Mouse (Mus musculus): ENCODE measurements around the gene Gm9945. TPM values are rescaled to one million over a fixed set of nuclear protein-coding genes. Genes with fewer than 3 reads are reported as not detected.

Gene Gm9945
- polyA plus RNA-seq, 1 experiment from 2014 or later, result not detected

DNA sequence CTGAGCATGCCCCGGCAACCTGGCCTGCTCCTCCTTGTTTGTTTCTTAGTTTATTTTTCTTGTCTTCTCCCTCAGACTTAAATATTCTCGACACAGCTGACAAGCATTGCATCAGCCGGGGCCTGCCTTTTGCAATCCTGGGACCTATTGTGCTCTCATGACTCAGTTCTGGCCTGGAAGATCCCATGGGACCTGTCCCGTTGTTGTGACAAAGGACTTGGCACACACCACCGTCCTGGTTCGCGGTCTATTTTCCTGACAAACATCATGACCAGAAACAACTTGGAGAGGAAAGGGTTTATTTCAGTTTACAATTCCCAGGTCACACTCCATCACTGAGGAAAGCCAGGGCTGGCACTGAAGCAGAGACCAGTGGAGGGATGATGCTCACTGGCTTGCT is 28.2 kb downstream of the Gm9945 start:
- no peak for TF ChIP-seq CTCF (IDR thresholded peaks at IDR 0.05)
- POLR2A ChIA-PET, result interaction anchor here (0.8 to 1.1 kb wide), 2 partner anchors 11 to 12 kb away, joined by 3 read pairs; partner anchors contain the start of gene Sept8
- H3K27me3 ChIP-seq, result no peaks in the 10 kb centered on the region
- DNase-seq (ENCODE audit: low read depth, low spot score) (no peak), ATAC-seq (no peak)
- in situ Hi-C loops (cut with MboI; ENCODE audit: low pct_unique_long_range_greater_than_20kb), result no loop called here
- CTCF ChIA-PET, result interaction anchor here (1.0 to 1.4 kb wide), 3 partner anchors 17 to 59 kb away, joined by 3 read pairs; partner anchors contain the start of gene Kif3a

- ChIA-PET POLR2A (interaction anchor here (1.1 kb wide), 1 partner anchor 11 kb away, joined by 3 read pairs; the partner anchor contains the start of gene Sept8), CTCF (interaction anchor here (1.0 kb wide), 1 partner anchor 42 kb away, joined by 3 read pairs; no protein-coding TSS in a partner anchor)
- ATAC-seq (no peak), DNase-seq (ENCODE audit: low read depth, low spot score) (no peak)
- no peaks in the 10 kb centered on the region for H3K27me3 ChIP-seq
- TF ChIP-seq CTCF (IDR thresholded peaks at IDR 0.05), result no peak
- in situ Hi-C loops (cut with MboI; ENCODE audit: low pct_unique_long_range_greater_than_20kb), result no loop called here
These were observed 28.6 kb downstream of the Gm9945 start for GRCm38 (mm10) chr11:53508591-53508990.

- no peak for ATAC-seq
- in situ Hi-C loops (cut with MboI; ENCODE audit: low pct_unique_long_range_greater_than_20kb), result no loop called here
- no peaks in the 10 kb centered on the region for H3K27me3 ChIP-seq
- CTCF ChIA-PET, result no interaction called here
- DNase-seq (ENCODE audit: low read depth, low spot score), result no peak
- TF ChIP-seq CTCF (IDR thresholded peaks at IDR 0.05), result no peak
- POLR2A ChIA-PET, result no interaction called here
These were observed 30.4 kb downstream of the Gm9945 start for GRCm38 (mm10) chr11:53510351-53510750.

GRCm38 (mm10) chr11:53516775-53517627 is 37.0 kb downstream of the Gm9945 start:
- TF ChIP-seq CTCF (IDR thresholded peaks at IDR 0.05), result no peak
- CTCF ChIA-PET, result no interaction called here
- no peak for ATAC-seq

GRCm38 (mm10) chr11:53518759-53519158 is 38.8 kb downstream of the Gm9945 start:
- CTCF ChIA-PET, result no interaction called here
- TF ChIP-seq CTCF (IDR thresholded peaks at IDR 0.05), result no peak
- POLR2A ChIA-PET, result interaction anchor here (1.0 kb wide), 1 partner anchor 10 kb away, joined by 3 read pairs; no protein-coding TSS in a partner anchor

More at GRCm38 (mm10) chr11:53516775-53517627, 37.0 kb downstream of the Gm9945 start:
- no peaks in the 10 kb centered on the region for H3K27me3 ChIP-seq
- no peak for DNase-seq (ENCODE audit: low read depth, low spot score)
- POLR2A ChIA-PET, result no interaction called here
- in situ Hi-C loops (cut with MboI; ENCODE audit: low pct_unique_long_range_greater_than_20kb), result no loop called here

GRCm38 (mm10) chr11:53519207-53520121 is 39.5 kb downstream of the Gm9945 start, which contains the start of gene Sept8:
Sept8 (plus strand) TSS chr11:53519257.
- H3K27me3 ChIP-seq, result no peaks in the 10 kb centered on the region
- TF ChIP-seq CTCF (IDR thresholded peaks at IDR 0.05), result no peak
- DNase-seq (ENCODE audit: low read depth, low spot score), result no peak
- CTCF ChIA-PET, result no interaction called here
- POLR2A ChIA-PET, result interaction anchor here (1.0 to 1.2 kb wide), 2 partner anchors 11 to 12 kb away, joined by 3 read pairs; no protein-coding TSS in a partner anchor
- in situ Hi-C loops (cut with MboI; ENCODE audit: low pct_unique_long_range_greater_than_20kb), result no loop called here
- ATAC-seq, result peak; percentile 61

More at GRCm38 (mm10) chr11:53518759-53519158, 38.8 kb downstream of the Gm9945 start:
- H3K27me3 ChIP-seq, result no peaks in the 10 kb centered on the region
- DNase-seq (ENCODE audit: low read depth, low spot score) (no peak), ATAC-seq (no peak)
- in situ Hi-C loops (cut with MboI; ENCODE audit: low pct_unique_long_range_greater_than_20kb), result no loop called here

- DNase-seq (ENCODE audit: low read depth, low spot score) (no peak), ATAC-seq (peak; percentile 53)
- H3K27me3 ChIP-seq, result no peaks in the 10 kb centered on the region
- POLR2A ChIA-PET, result interaction anchor here (1.2 kb wide), 1 partner anchor 13 kb away, joined by 3 read pairs; no protein-coding TSS in a partner anchor
- CTCF ChIA-PET, result interaction anchor here (1.3 kb wide), 1 partner anchor 17 kb away, joined by 3 read pairs; no protein-coding TSS in a partner anchor
- in situ Hi-C loops (cut with MboI; ENCODE audit: low pct_unique_long_range_greater_than_20kb), result no loop called here
- no peak for TF ChIP-seq CTCF (IDR thresholded peaks at IDR 0.05)
These were observed 40.4 kb downstream of the Gm9945 start for GRCm38 (mm10) chr11:53520122-53520978.

DNA sequence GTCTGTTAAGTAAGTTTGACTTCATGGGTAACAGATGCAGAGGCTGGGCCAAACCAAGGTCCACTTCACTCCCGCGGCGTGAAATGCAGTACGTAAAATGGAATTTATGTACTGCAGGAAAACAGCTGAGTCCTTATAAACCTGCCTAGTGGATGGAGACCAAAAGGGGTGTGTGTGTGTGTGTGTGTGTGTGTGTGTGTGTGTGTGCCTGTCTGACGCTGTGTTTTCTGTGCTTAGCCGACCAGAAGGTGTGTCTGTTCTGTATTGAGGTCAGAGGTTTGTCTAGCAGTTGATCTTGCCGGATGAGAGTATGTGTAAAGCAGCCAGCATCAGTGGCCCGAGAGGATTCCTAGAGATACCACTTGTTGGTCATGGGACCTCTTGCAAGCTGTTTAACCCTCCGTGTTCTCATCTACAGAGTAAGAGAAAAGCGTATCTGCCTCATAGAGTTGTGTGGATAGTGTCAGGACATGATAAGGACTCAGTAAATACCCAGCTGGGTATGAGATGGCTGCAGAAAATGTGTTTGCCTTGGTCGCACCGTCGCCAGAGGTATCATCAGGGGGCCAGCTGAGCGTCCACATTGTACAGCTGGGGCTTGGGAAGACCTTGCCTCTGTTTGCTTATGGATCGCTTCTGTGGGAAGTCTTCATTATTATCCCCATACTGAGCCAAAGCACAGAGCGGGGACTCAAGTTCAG is 41.3 kb downstream of the Gm9945 start:
- POLR2A ChIA-PET, result no interaction called here
- TF ChIP-seq CTCF (IDR thresholded peaks at IDR 0.05), result no peak
- in situ Hi-C loops (cut with MboI; ENCODE audit: low pct_unique_long_range_greater_than_20kb), result no loop called here
- CTCF ChIA-PET, result interaction anchor here (1.3 kb wide), 1 partner anchor 16 kb away, joined by 3 read pairs; no protein-coding TSS in a partner anchor
- DNase-seq (ENCODE audit: low read depth, low spot score), result no peak
- no peak for ATAC-seq
- no peaks in the 10 kb centered on the region for H3K27me3 ChIP-seq

GRCm38 (mm10) chr11:53521821-53522131 is 41.8 kb downstream of the Gm9945 start:
- in situ Hi-C loops (cut with MboI; ENCODE audit: low pct_unique_long_range_greater_than_20kb), result no loop called here
- CTCF ChIA-PET, result interaction anchor here (1.3 kb wide), 1 partner anchor 15 kb away, joined by 3 read pairs; no protein-coding TSS in a partner anchor
- no peaks in the 10 kb centered on the region for H3K27me3 ChIP-seq
- POLR2A ChIA-PET, result no interaction called here
- DNase-seq (ENCODE audit: low read depth, low spot score) (no peak), ATAC-seq (no peak)
- TF ChIP-seq CTCF (IDR thresholded peaks at IDR 0.05), result no peak
